Mouse (Mus musculus): ENCODE measurements around the gene Myocd. TPM values are rescaled to one million over a fixed set of nuclear protein-coding genes. Genes with fewer than 3 reads are reported as not detected.

Myocd gene
- polyA plus RNA-seq, 1 experiment from 2014 or later: 0.22 TPM

DNA sequence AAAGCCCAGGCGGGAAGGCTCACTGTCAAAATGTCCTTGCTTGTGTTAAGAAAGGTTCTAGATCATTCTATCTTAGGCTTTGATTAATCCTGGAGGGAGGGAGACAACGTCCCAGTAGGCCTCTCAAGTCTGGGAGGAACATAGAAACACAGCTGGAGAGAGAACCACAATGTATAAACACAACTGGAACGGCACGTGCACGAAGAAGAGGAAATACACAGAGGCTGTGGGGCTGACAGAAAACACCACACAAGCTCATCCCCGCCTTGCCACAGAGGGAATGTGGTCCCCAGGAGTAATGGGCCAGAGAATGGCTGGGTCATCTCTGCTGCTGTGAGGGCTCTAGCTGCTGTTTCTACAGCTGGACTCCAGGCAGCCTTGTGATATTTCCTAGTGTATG lies 58.1 kb downstream of the Myocd start:
- Histone ChIP-seq H3K27me3 (no peaks in the 10 kb centered on the region), H3K27ac (no peak overlapping the region), H3K9me3 (replicated peaks) (no peaks in the 10 kb centered on the region), H3K36me3 (no peaks in the 10 kb centered on the region), H3K4me3 (replicated peaks) (no peak overlapping the region), H3K4me2 (no peak overlapping the region), H3K9ac (no peak overlapping the region), H3K4me1 (replicated peaks) (no peaks in the 10 kb centered on the region)
- DNase-seq: no peak
- ATAC-seq (ENCODE audit: low read depth): no peak
- WGBS (ENCODE audit: insufficient replicate concordance): 48% methylated on average over 6 of the region's 6 CpGs

DNA sequence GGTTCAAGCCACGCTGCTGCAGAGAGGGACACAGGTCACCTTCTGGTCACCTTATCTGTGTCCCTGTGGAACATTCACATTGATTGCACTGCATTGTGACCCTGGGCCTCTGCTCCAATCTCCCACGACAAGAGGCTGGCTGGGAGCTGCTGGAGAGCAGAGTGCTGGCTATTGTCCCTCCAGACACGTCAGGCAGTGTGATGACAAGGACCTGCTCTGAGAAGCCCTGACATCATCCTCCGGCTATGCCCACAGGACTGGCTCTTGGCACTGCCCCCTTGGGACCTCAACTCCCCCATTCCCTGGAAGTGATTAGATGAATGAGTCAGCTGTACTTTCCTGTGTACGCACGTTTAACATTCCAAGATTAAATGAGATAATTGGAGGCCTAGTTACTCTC lies 60.3 kb downstream of the Myocd start:
- DNase-seq: no peak
- H3K4me2 ChIP-seq: no peak overlapping the region

DNA sequence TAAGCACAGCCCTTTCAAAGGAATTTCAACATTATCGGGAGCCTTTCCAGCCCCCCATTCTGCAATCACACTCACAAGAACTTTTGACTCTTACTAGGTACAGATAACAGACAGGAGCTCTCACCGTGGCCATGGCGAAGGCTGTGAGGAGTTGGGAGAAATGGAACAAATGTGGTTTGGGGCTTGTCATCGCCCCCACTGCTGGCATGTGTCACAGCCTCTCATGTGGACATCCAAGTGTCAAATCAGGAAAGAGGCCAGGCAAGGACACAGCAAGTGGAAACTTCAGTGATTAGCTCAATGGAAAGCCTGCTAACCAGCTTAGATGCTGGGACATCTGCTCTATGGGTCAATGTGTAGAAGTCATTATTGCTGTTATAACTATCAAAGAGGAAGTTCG lies 64.5 kb downstream of the Myocd start:
- ATAC-seq (ENCODE audit: low read depth): no peak
- H3K27me3 ChIP-seq: no peaks in the 10 kb centered on the region
- no peak overlapping the region for H3K27ac ChIP-seq
- H3K36me3 ChIP-seq: no peaks in the 10 kb centered on the region
- WGBS (ENCODE audit: insufficient replicate concordance): 62% methylated on average over 5 of the region's 5 CpGs
- H3K4me1 ChIP-seq (replicated peaks): no peaks in the 10 kb centered on the region
- H3K9me3 ChIP-seq (replicated peaks): no peaks in the 10 kb centered on the region
- H3K4me3 ChIP-seq (replicated peaks): no peak overlapping the region
- DNase-seq: no peak
- no peak overlapping the region for H3K9ac ChIP-seq
- H3K4me2 ChIP-seq: no peak overlapping the region

More for the DNA sequence above, 60.3 kb downstream of the Myocd start:
- Histone ChIP-seq H3K36me3 (no peaks in the 10 kb centered on the region), H3K9me3 (replicated peaks) (no peaks in the 10 kb centered on the region), H3K4me3 (replicated peaks) (no peak overlapping the region), H3K27ac (no peak overlapping the region), H3K4me1 (replicated peaks) (no peaks in the 10 kb centered on the region), H3K9ac (no peak overlapping the region), H3K27me3 (no peaks in the 10 kb centered on the region)
- no peak for ATAC-seq (ENCODE audit: low read depth)
- WGBS (ENCODE audit: insufficient replicate concordance): 38% methylated on average over 6 of the region's 6 CpGs

DNA sequence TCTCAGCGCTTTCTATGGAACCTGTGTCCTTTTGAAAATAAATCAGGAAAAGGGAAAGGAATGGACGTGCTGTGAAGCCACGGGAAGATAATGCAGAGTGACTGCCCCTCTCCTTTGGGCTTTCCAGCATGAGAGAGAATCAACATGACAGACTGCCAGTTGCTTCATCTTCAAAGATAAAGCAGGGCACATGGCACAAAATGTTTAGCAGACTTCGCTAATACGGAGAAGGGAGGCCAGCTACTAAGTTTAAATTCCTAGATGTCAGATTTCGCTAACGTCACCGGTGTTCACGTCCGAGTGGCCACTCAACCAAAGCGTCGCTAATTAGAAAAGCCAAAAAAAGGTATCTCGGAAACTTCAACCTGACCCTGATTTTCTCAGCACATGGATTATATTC lies 65.1 kb downstream of the Myocd start:
- ATAC-seq (ENCODE audit: low read depth) (no peak), DNase-seq (no peak)
- H3K4me1 ChIP-seq (replicated peaks): no peaks in the 10 kb centered on the region
- no peak overlapping the region for H3K27ac ChIP-seq
- H3K9ac ChIP-seq: no peak overlapping the region
- 76% methylated on average over 13 of the region's 13 CpGs for WGBS (ENCODE audit: insufficient replicate concordance)
- no peak overlapping the region for H3K4me3 ChIP-seq (replicated peaks)
- H3K9me3 ChIP-seq (replicated peaks): no peaks in the 10 kb centered on the region
- H3K27me3 ChIP-seq: no peaks in the 10 kb centered on the region
- no peak overlapping the region for H3K4me2 ChIP-seq
- H3K36me3 ChIP-seq: no peaks in the 10 kb centered on the region

DNA sequence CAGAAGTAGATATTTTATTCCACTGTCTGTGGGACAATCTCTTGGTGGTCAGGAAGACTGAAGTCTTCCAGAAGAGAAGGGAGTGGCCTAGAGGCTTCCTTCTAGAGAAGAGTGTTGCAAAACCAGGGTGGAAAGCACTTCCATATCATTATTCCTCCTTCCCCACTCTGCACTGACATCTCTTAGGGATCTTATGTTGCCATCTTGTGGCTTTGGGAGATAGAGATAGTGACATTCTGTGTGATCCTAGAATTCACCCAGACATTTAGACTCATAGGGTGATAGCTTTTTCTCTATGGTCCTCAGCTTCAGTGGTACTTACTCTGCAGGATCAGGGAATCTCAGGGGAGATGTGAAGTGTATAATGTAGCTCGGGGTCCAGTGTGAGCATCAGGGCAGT lies 66.8 kb downstream of the Myocd start:
- Histone ChIP-seq H3K4me1 (replicated peaks) (no peaks in the 10 kb centered on the region), H3K4me2 (no peak overlapping the region), H3K36me3 (no peaks in the 10 kb centered on the region), H3K27me3 (no peaks in the 10 kb centered on the region), H3K9me3 (replicated peaks) (no peaks in the 10 kb centered on the region), H3K27ac (no peak overlapping the region), H3K4me3 (replicated peaks) (no peak overlapping the region), H3K9ac (no peak overlapping the region)
- WGBS (ENCODE audit: insufficient replicate concordance): 38% methylated on average over 1 of the region's 1 CpGs
- DNase-seq: no peak
- ATAC-seq (ENCODE audit: low read depth): no peak

DNA sequence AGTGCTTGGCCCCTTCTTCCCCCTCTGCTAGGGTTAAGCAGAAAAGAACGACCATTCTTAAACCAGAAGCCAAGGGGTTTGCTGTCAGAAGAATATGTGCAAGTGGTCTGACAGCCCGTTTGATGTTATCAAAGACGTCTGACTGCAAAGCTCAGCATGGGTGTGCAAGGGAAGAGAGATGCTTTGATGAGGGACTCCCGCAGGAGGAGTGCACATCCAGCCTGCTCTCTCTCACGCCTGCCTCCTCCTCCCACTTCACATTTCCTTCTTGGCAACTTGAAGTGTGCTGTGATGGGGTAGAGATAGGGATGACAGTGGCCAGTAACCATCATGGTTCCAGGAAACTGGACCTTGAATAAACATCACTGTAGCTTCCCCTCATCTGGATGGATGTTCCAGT lies 67.6 kb downstream of the Myocd start:
- ATAC-seq (ENCODE audit: low read depth) (no peak), DNase-seq (no peak)
- H3K27me3 ChIP-seq: no peaks in the 10 kb centered on the region
- H3K27ac ChIP-seq: no peak overlapping the region
- WGBS (ENCODE audit: insufficient replicate concordance): 38% methylated on average over 5 of the region's 5 CpGs
- no peak overlapping the region for H3K4me3 ChIP-seq (replicated peaks)
- H3K9me3 ChIP-seq (replicated peaks): no peaks in the 10 kb centered on the region
- H3K4me1 ChIP-seq (replicated peaks): no peaks in the 10 kb centered on the region
- H3K9ac ChIP-seq: no peak overlapping the region
- H3K36me3 ChIP-seq: no peaks in the 10 kb centered on the region
- no peak overlapping the region for H3K4me2 ChIP-seq

DNA sequence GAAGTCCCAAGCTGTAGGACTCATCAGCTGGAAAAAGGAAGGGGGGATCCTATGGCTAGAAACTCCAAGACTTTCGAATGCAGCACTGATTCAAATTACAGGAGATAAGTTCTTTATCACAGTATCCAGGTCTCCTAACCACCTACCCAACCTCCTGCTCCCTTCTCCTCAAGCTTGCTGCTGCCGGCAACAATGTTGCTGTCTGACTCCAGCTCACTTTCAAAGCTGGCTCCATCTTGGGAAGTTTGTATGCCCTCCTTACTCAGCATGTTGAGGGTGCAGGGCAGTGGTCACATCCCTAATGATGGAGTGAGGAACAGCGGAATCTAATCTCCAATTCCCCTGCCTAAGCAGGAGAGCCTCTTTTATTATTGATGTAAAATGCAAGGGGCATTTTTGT lies 71.8 kb downstream of the Myocd start:
- Histone ChIP-seq H3K27ac (no peak overlapping the region), H3K9me3 (replicated peaks) (no peaks in the 10 kb centered on the region), H3K4me1 (replicated peaks) (no peaks in the 10 kb centered on the region), H3K4me2 (no peak overlapping the region), H3K27me3 (no peaks in the 10 kb centered on the region), H3K9ac (no peak overlapping the region), H3K36me3 (no peaks in the 10 kb centered on the region), H3K4me3 (replicated peaks) (no peak overlapping the region)
- no peak for ATAC-seq (ENCODE audit: low read depth)
- DNase-seq: no peak
- WGBS (ENCODE audit: insufficient replicate concordance): 50% methylated on average over 3 of the region's 3 CpGs

DNA sequence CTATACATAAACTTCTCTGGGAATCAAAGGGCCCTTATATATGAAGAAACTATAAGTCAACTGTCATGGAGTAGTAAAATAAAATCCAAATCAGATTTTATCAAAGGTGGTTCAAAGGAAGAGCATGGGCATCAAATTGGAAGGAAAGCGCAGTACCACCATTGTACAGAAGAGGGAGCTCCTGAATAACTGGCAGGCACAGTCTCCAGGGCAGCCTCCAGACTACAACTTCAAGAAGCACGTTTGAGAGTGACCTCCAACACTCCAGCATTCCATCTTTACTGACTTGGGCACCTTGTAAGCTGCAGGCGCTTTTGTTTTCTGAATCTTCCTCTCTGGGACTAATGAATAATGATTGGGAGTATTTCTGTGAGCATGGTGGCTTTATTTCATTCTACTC lies 72.5 kb downstream of the Myocd start:
- Histone ChIP-seq H3K27me3 (no peaks in the 10 kb centered on the region), H3K36me3 (no peaks in the 10 kb centered on the region), H3K4me2 (no peak overlapping the region), H3K4me3 (replicated peaks) (no peak overlapping the region), H3K9ac (no peak overlapping the region), H3K9me3 (replicated peaks) (no peaks in the 10 kb centered on the region), H3K4me1 (replicated peaks) (no peaks in the 10 kb centered on the region), H3K27ac (no peak overlapping the region)
- WGBS (ENCODE audit: insufficient replicate concordance): 4% methylated on average over 3 of the region's 3 CpGs
- DNase-seq (peak; percentile 7), ATAC-seq (ENCODE audit: low read depth) (no peak)

DNA sequence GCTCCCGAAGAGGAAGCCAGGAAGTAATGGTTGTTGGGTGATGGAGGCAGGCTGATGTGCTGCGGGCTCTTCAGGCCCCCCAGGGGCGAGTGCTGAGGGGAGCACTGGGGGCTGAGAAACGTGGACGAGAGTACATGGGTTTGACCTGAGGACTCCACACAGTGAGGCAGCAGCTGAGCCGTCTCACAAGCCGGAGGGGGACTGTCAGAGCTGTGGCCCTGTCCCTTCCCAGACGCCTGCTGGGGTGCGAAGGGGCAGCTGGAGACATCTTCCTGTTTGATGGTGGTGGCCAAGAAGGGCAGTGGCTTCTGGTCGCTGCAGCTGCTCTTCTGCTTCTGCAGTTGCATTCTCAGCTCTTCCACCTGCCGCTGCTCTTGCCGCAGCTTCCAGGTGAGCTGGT lies 82.8 kb downstream of the Myocd start:
- H3K36me3 ChIP-seq: no peaks in the 10 kb centered on the region
- H3K9ac ChIP-seq: no peak overlapping the region
- DNase-seq: no peak
- no peak overlapping the region for H3K4me3 ChIP-seq (replicated peaks)
- H3K4me1 ChIP-seq (replicated peaks): no peaks in the 10 kb centered on the region
- H3K4me2 ChIP-seq: no peak overlapping the region
- H3K27me3 ChIP-seq: no peaks in the 10 kb centered on the region
- 63% methylated on average over 12 of the region's 12 CpGs for WGBS (ENCODE audit: insufficient replicate concordance)
- no peak for ATAC-seq (ENCODE audit: low read depth)
- H3K27ac ChIP-seq: no peak overlapping the region
- no peaks in the 10 kb centered on the region for H3K9me3 ChIP-seq (replicated peaks)

DNA sequence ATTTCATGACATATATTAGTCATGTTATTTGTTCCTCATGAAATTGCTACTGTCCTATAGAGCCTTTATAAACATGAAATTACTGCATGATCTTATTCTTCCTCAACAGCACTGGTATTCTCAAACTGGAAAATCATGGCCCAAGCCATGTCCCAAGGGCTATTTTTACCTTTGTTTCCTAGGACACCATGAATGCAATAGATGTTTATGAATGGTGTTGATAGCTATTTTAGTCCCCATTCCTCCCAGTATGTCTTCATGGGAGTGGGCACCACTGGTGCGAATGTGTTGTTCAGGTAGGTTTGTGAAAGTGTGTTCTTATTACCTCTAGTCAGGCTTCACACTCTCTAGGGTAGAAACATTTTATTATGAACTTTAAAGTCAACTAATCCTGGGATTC lies 84.7 kb downstream of the Myocd start:
- H3K27me3 ChIP-seq: no peaks in the 10 kb centered on the region
- ATAC-seq (ENCODE audit: low read depth) (no peak), DNase-seq (no peak)
- WGBS (ENCODE audit: insufficient replicate concordance): 50% methylated on average over 1 of the region's 1 CpGs
- no peaks in the 10 kb centered on the region for H3K4me1 ChIP-seq (replicated peaks)
- H3K27ac ChIP-seq: no peak overlapping the region
- H3K9ac ChIP-seq: no peak overlapping the region
- no peak overlapping the region for H3K4me2 ChIP-seq
- no peak overlapping the region for H3K4me3 ChIP-seq (replicated peaks)
- H3K9me3 ChIP-seq (replicated peaks): no peaks in the 10 kb centered on the region
- H3K36me3 ChIP-seq: no peaks in the 10 kb centered on the region

DNA sequence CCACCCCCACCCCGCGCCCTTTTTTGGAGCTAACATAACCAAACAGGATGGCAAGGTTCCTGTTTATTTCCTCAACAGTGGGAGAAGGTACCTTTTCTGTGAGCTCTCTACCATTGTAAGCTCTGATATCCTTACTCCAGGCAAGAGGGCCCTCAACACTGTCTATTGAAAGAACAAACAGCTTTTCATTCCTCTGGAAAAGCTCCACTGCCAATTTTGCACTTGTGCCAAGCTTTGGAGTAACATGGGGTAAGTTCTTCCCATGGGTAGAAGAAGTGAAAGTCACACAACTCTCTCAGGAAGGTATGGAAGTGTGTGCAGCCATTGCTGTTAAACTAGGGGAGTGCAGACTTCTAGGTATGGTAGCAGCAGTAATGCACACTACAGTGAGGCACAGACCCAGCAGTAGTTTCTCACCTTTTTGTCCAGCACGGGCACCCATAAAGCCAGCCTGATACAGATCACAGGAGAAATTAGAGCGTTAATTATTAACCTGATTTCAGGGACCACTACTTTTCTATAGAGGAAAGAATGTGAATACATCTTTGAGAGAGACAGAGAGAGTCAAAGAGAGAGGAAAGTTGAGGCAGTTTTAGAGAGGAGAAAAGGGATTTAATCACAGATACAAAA lies 99.6 kb downstream of the Myocd start:
- no peak overlapping the region for H3K4me2 ChIP-seq
- H3K27ac ChIP-seq: no peak overlapping the region
- no peak overlapping the region for H3K4me3 ChIP-seq (replicated peaks)
- WGBS (ENCODE audit: insufficient replicate concordance): 59% methylated on average over 4 of the region's 4 CpGs
- H3K27me3 ChIP-seq: no peaks in the 10 kb centered on the region
- DNase-seq (no peak), ATAC-seq (ENCODE audit: low read depth) (no peak)
- H3K9me3 ChIP-seq (replicated peaks): no peaks in the 10 kb centered on the region
- H3K4me1 ChIP-seq (replicated peaks): no peaks in the 10 kb centered on the region
- no peaks in the 10 kb centered on the region for H3K36me3 ChIP-seq
- H3K9ac ChIP-seq: no peak overlapping the region

DNA sequence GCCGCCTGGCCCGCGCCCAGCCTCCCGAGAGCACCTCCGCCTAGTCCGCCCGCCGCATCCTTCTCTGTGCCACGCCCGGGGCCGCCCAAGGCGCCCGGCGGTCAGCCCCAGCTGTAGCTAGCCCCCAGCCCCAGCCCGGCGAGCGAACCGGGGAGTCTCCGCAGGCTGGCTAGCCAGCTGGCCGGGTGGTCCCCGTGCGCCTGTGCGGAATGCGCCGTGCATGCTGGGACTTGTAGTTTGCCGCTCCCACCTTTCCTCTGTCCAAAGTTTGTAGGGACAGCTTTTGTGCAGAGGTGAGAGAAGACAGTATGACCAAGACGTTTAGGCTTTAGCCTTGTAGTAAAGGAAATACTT lies 107.0 kb downstream of the Myocd start, which contains the start of gene Arhgap44:
Gene Arhgap44 (minus strand): TSS at position 195 of the 354 bp plus-strand sequence.
- H3K4me1 ChIP-seq (replicated peaks): no peaks in the 10 kb centered on the region; the same call in 1 of the 2 replicates

More for the DNA sequence above, 107.0 kb downstream of the Myocd start, which contains the start of gene Arhgap44:
- ATAC-seq (ENCODE audit: low read depth) (peak; percentile 55; the same call in 1 of the 2 replicates), DNase-seq (no peak)
- peaks cover 27% of the 10 kb centered on the region for H3K27me3 ChIP-seq
- H3K4me2 ChIP-seq: peak within 1 kb of the TSS; percentile 67
- no peak within 1 kb of the TSS for H3K27ac ChIP-seq
- no peaks in the 10 kb centered on the region for H3K36me3 ChIP-seq
- no peaks in the 10 kb centered on the region for H3K9me3 ChIP-seq (replicated peaks)
- H3K4me3 ChIP-seq (replicated peaks): peak within 1 kb of the TSS; percentile 62
- WGBS (ENCODE audit: insufficient replicate concordance): 0% methylated on average over 27 of the region's 27 CpGs
- peak within 1 kb of the TSS; percentile 53 for H3K9ac ChIP-seq

All from liver, embryonic 13.5 days (tissue).